Mouse (Mus musculus) hindbrain, embryonic 15.5 days (tissue): Measurements from ENCODE around the gene Unk. TPM values are rescaled to one million over a fixed set of nuclear protein-coding genes. Genes with fewer than 3 reads are reported as not detected.

Source experiments
- ATAC-seq: fragments of 200-750 bp; cut with Nextera tagmentation; 2 replicates; pipeline ENCODE4 v1.8.0; 2017; ENCODE audit warnings: low read depth, moderate number of reproducible peaks, moderate TSS enrichment; ENCODE audit not compliant: low FRiP score
- H3K27ac ChIP-seq: fragments of 300-500 bp; sonication (generic); replicated peaks from 2 replicates; pipeline ENCODE4 v1.5.1; 2015; ENCODE audit warnings: mild to moderate bottlenecking, inconsistent platforms
- H3K27me3 ChIP-seq: fragments of 300-500 bp; sonication (generic); 2 replicates; pipeline ENCODE4 v1.6.1; 2015; ENCODE audit warnings: control low read depth, inconsistent platforms
- H3K36me3 ChIP-seq: fragments of 300-500 bp; sonication (generic); 2 replicates; pipeline ENCODE4 v1.6.1; 2015; ENCODE audit warnings: control low read depth, inconsistent platforms
- H3K4me1 ChIP-seq: fragments of 300-500 bp; sonication (generic); replicated peaks from 2 replicates; pipeline ENCODE4 v1.6.1; 2015; ENCODE audit warnings: control low read depth, inconsistent platforms
- H3K4me2 ChIP-seq: fragments of 300-500 bp; sonication (generic); 2 replicates; pipeline ENCODE4 v1.6.1; 2015; ENCODE audit warnings: moderate library complexity, mild to moderate bottlenecking, inconsistent platforms
- H3K4me3 ChIP-seq: fragments of 300-500 bp; sonication (generic); 2 replicates; pipeline ENCODE4 v1.5.1; 2015; ENCODE audit warnings: mild to moderate bottlenecking, inconsistent platforms
- H3K9ac ChIP-seq: fragments of 300-500 bp; sonication (generic); 2 replicates; pipeline ENCODE4 v1.6.1; 2015; ENCODE audit warnings: inconsistent platforms
- H3K9me3 ChIP-seq: fragments of 300-500 bp; sonication (generic); 2 replicates; pipeline ENCODE4 v1.6.1; 2016; ENCODE audit warnings: control low read depth, inconsistent platforms
- WGBS: fragments of 180-500 bp; shearing (Covaris S2); methylation state at CpG from one replicate; pipeline ENCODE4 v1.1.7; 2015; 5-methylcytosine and 5-hydroxymethylcytosine counted together
- polyA plus RNA-seq: library from polyadenylated mRNA; unstranded; fragments of >200 nt; fragmentation: Nextera tagmentation; extraction: Ambion mirVana; gene quantifications from 2 replicates; pipeline ENCODE4 v1.2.1, GENCODE M21; 2015

Gene Unk
- polyA plus RNA-seq, result 32.1 and 37.0 TPM in 2 replicates

DNA sequence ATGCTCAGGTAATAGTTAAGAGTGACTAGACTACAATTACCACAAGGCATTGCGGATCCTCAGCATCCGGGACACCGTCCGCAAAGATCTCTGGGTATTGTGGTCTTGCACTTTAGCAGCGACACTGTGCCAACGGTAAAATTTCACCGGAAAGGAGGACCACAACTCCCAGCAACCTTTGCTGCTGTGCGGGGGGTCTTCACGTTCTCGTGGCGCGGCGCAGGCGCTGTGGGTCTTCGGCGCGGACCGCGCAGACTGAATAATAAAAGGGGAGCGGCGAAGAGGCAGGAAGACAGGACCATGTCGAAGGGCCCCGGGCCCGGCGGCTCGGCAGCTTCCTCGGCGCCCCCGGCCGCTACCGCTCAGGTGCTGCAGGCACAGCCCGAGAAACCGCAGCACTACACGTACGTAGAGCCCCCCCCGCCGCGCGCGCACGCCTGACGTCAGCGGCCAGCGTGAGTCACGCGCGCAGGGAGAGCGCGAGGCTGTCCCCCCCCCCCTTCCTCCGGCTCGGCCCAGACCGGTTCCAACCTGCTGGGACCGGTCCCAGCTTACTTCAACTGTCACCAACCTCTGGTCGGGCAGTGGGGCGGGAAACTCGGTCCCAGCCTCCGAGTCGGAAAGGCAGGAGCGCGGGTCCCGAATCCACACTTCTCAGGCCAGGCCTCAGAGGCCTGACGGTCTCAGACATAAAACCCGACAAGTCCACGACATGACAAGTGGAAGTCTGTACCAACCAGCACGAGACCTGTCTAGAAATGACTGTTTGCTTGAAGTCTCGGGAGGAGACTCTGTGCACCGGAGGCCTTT is at the start of gene Unk:
Unk (plus strand) TSS at position 235 of the 810 bp plus-strand sequence.
- H3K36me3 ChIP-seq, result peaks cover 4% of the 10 kb centered on the region; the same call in 1 of the 2 replicates
- no peaks in the 10 kb centered on the region for H3K27me3 ChIP-seq
- H3K4me1 ChIP-seq, result peaks cover 29% of the 10 kb centered on the region
- no peaks in the 10 kb centered on the region for H3K9me3 ChIP-seq
- ATAC-seq, result peak; percentile 95
- peak within 1 kb of the TSS; percentile 63 for H3K4me3 ChIP-seq
- peak within 1 kb of the TSS; percentile 76 for H3K4me2 ChIP-seq
- under 1% methylated on average over 61 of the region's 67 CpGs for WGBS
- H3K9ac ChIP-seq, result peak within 1 kb of the TSS; percentile 88
- H3K27ac ChIP-seq, result peak within 1 kb of the TSS; percentile 100

DNA sequence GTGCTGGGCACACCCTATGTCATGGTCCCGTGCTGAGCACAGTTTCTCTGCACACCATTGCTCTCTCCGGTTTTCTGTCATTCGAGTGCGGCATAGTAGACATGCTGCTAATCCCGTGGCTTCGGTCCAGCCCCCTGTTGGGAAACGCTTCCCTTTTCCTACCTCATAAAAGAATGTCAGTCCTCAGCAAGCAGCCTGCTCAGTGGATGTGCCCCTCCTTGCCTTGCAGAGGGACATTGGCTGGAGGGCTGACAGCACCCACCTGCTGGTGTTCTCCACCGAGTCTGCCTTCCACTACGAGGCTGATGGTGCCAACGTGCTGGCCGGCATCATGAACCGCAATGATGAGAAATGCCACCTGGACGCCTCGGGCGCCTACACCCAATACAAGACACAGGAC is 47.6 kb upstream of the Unk start:
- Histone ChIP-seq H3K4me3 (no peak overlapping the region), H3K27me3 (no peaks in the 10 kb centered on the region), H3K4me2 (no peak overlapping the region), H3K36me3 (no peaks in the 10 kb centered on the region), H3K9ac (no peak overlapping the region), H3K9me3 (no peaks in the 10 kb centered on the region), H3K4me1 (no peaks in the 10 kb centered on the region), H3K27ac (no peak overlapping the region)
- ATAC-seq, result no peak
- WGBS, result 84% methylated on average over 15 of the region's 15 CpGs

DNA sequence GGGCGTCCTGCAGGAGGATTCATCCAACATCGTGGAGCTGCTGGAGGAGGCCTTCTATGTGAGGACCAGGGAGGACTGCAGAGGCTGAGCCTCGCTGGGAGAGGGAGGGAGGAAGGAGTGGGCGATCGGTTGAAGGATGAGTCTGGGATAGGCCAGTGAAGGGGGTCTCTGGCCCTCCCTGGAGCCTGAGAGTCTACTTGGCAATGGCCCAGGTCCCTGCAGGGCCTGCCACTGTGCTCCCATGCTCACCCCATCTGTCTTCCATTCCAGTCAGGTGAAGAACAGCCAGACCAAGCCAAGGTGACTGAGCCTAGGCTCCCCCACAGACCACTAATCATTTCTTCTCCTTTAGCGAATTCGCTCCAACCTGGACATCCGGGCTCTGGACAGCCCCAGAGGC is 46.8 kb upstream of the Unk start:
- WGBS, result 74% methylated on average over 8 of the region's 8 CpGs
- Histone ChIP-seq H3K4me3 (no peak overlapping the region), H3K9me3 (no peaks in the 10 kb centered on the region), H3K27ac (no peak overlapping the region), H3K9ac (no peak overlapping the region), H3K4me2 (no peak overlapping the region), H3K36me3 (no peaks in the 10 kb centered on the region), H3K27me3 (no peaks in the 10 kb centered on the region), H3K4me1 (no peaks in the 10 kb centered on the region)
- ATAC-seq, result no peak

DNA sequence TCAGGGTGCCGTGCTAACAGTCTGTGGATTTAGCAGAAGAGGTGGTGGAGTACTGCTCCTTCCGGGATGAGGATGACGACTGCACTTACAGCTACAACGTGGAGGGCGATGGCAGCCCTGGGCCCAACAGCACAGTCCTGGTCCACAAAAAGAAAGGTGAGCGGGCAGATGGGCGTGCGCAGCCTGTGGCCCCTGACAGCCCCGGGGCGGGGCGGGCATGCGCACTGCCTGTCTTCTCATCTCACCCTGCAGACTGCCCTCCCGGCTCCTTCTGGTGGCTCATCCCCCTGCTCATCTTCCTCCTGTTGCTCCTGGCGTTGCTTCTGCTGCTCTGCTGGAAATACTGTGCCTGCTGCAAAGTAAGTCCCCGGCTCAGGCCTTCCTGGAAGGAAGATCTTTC is 40.4 kb upstream of the Unk start:
- Histone ChIP-seq H3K27ac (no peak overlapping the region), H3K9me3 (no peaks in the 10 kb centered on the region), H3K4me2 (no peak overlapping the region), H3K36me3 (no peaks in the 10 kb centered on the region), H3K4me1 (no peaks in the 10 kb centered on the region), H3K4me3 (no peak overlapping the region), H3K27me3 (no peaks in the 10 kb centered on the region), H3K9ac (no peak overlapping the region)
- ATAC-seq, result no peak
- WGBS, result 40% methylated on average over 15 of the region's 15 CpGs

DNA sequence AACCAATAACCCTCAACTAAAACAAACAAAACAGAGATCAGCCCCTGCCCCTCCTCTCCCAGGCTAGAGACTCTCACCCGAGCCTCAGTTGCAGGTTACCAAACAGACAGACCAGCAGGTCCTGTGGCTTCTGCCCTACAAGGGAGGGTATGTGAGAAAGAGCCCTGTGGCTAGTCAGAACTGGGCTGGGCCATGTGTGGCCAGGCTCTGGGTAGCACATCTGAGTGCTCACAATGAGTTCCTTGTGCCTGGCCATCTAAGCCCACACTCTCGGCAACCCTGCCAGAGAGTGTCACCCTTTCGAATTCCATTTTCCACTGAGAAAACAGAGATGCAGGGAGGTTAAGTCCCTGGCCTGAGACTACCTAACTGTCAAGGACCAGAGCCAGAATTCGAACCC is 38.0 kb upstream of the Unk start:
- no peak for ATAC-seq
- 63% methylated on average over 4 of the region's 4 CpGs for WGBS

DNA sequence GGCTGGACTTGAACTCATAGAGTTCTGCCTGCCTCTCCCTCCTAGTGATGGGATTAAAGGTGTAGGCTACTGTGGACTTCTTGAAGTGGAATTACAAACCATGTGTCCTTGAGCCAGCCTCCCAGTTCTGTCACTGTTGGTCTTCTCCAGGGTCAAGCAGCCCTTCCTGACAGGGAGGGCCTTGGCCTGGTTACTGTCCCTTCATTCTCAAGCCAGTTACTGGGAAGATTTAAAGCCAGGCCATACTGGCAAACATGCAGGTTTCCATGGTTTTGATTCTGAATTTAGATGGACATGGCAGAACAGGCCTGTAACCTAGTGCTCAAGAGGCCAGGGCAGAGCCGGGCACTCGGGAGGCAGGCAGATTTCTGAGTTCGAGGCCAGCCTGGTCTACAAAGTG is 34.9 kb upstream of the Unk start:
- H3K4me1 ChIP-seq, result no peaks in the 10 kb centered on the region
- no peak overlapping the region for H3K9ac ChIP-seq
- no peaks in the 10 kb centered on the region for H3K27me3 ChIP-seq
- ATAC-seq, result no peak
- no peaks in the 10 kb centered on the region for H3K9me3 ChIP-seq
- 87% methylated on average over 3 of the region's 3 CpGs for WGBS
- H3K27ac ChIP-seq, result no peak overlapping the region
- no peaks in the 10 kb centered on the region for H3K36me3 ChIP-seq
- H3K4me2 ChIP-seq, result no peak overlapping the region
- H3K4me3 ChIP-seq, result no peak overlapping the region

More for the DNA sequence above, 38.0 kb upstream of the Unk start:
- Histone ChIP-seq H3K4me2 (no peak overlapping the region), H3K27ac (no peak overlapping the region), H3K4me3 (no peak overlapping the region), H3K36me3 (no peaks in the 10 kb centered on the region), H3K4me1 (no peaks in the 10 kb centered on the region), H3K9me3 (no peaks in the 10 kb centered on the region), H3K27me3 (no peaks in the 10 kb centered on the region), H3K9ac (no peak overlapping the region)

DNA sequence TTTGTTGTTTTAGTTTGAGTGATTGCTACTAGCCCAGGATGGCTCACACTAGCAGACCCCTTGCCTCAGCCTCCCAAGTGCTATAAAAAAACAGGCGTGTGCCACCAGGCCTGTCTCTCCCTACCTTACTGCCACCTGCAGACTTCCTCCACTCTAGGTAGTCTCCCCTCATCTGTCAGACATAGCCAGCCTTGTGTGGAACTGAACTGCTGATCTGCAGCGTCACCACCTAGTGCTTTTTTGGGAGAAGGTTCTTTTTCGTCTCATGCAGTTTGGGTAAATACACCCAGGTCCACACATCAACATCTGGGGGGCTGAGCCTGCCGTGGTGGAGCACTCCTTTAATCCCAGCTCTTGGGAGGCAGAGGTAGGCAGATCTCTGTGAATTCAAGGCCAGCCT is 33.1 kb upstream of the Unk start:
- Histone ChIP-seq H3K27ac (no peak overlapping the region), H3K36me3 (no peaks in the 10 kb centered on the region), H3K27me3 (no peaks in the 10 kb centered on the region), H3K4me2 (no peak overlapping the region), H3K9me3 (no peaks in the 10 kb centered on the region), H3K4me3 (no peak overlapping the region), H3K4me1 (no peaks in the 10 kb centered on the region), H3K9ac (no peak overlapping the region)
- no peak for ATAC-seq
- 79% methylated on average over 4 of the region's 4 CpGs for WGBS

DNA sequence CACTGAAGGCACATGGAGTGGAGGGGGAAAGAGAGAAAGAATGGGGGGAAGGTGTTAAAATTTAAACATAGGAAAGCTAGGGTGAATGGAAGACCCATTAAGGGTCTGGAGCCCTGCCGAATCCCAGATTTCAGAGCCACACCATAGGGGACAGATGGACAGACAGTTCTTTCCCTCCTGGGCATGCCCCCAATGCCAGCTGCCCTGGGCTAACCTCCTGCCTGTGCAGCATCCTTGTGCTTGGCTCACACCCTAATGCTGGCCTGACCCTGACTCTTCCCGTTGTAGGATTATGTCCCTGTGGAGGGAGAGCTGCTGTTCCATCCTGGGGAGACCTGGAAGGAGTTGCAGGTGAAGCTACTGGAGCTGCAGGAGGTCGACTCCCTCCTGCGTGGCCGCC is 32.5 kb upstream of the Unk start:
- Histone ChIP-seq H3K9me3 (no peaks in the 10 kb centered on the region), H3K27ac (no peak overlapping the region), H3K4me1 (no peaks in the 10 kb centered on the region), H3K4me2 (no peak overlapping the region), H3K4me3 (no peak overlapping the region), H3K9ac (no peak overlapping the region), H3K27me3 (no peaks in the 10 kb centered on the region), H3K36me3 (no peaks in the 10 kb centered on the region)
- no peak for ATAC-seq
- 73% methylated on average over 5 of the region's 5 CpGs for WGBS

DNA sequence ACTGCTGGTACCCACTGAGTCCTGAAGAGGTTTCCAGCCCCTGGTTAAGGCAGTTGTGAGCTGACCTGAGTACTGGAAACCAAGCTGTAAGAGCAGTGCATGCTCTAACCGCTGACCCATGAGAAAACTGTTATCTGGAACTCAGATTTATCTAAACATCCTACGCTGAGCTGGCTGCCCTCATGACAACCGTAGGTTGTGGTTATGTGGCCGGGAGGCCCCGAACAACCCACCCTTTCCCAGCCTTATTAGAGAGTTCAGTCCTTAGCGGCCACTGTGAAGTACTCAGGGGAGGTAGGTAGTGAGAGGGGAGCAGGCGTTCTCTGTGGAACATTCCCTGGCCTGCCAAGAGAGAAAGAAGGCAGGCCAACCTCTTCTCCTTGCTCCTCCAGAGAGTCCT is 31.1 kb upstream of the Unk start:
- no peaks in the 10 kb centered on the region for H3K36me3 ChIP-seq
- no peaks in the 10 kb centered on the region for H3K27me3 ChIP-seq
- no peak overlapping the region for H3K27ac ChIP-seq
- H3K9me3 ChIP-seq, result no peaks in the 10 kb centered on the region
- no peak for ATAC-seq
- no peak overlapping the region for H3K4me2 ChIP-seq
- H3K9ac ChIP-seq, result no peak overlapping the region
- H3K4me3 ChIP-seq, result no peak overlapping the region
- no peaks in the 10 kb centered on the region for H3K4me1 ChIP-seq
- WGBS, result 88% methylated on average over 7 of the region's 7 CpGs

DNA sequence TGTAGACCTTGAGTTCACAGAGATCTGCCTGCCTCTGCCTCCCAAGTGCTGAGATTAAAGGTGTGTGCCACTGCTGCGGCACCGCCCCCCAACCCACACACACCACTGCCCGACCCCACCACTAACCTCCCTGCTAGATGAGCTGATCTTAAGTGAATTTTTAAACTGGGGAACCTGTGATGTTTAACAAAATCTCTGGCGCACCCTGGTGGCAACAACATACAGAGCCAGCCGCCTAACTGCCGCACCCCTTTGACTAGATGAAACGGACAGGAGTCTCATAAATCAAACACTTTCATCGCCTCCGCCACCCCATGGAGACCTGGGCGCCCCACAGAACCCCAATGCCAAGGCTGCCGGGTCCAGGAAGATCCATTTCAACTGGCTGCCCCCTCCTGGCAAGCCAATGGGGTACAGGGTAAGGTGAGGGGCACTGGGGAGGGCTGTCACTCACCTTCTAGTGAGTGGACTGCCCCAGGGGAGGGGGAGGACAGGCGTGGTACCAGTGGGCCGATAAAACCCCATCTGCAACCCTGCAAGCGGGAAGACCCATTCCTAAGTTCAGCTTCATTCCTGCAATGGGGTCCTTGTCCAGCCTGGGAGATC is 30.5 kb upstream of the Unk start:
- H3K27ac ChIP-seq, result no peak overlapping the region
- H3K9ac ChIP-seq, result no peak overlapping the region
- H3K4me2 ChIP-seq, result no peak overlapping the region
- ATAC-seq, result peak; percentile 16; the same call in 1 of the 2 replicates
- H3K27me3 ChIP-seq, result no peaks in the 10 kb centered on the region
- 17% methylated on average over 14 of the region's 14 CpGs for WGBS
- no peak overlapping the region for H3K4me3 ChIP-seq
- peaks cover 6% of the 10 kb centered on the region for H3K4me1 ChIP-seq
- no peaks in the 10 kb centered on the region for H3K9me3 ChIP-seq
- H3K36me3 ChIP-seq, result no peaks in the 10 kb centered on the region

DNA sequence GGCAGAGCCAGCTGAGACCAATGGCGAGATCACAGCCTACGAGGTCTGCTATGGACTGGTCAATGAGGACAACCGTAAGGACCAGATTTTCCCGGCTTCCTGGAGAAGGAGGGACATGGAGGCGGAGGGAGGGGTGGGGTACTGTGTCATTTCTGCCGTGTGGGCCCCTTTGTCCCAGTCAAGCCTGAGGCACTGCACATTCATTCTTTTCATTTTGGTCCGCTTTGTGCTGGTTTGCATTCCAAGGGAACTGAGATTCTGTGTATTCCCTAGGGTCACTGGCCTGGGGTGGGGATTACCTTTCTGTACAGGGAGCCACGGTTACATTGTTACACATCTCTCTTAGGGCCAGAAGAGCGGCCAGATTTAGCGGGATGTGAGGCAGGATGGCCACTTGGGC is 29.5 kb upstream of the Unk start:
- peaks cover 15% of the 10 kb centered on the region for H3K4me1 ChIP-seq
- ATAC-seq, result no peak
- H3K4me2 ChIP-seq, result no peak overlapping the region
- no peak overlapping the region for H3K9ac ChIP-seq
- no peaks in the 10 kb centered on the region for H3K27me3 ChIP-seq
- no peak overlapping the region for H3K4me3 ChIP-seq
- 35% methylated on average over 10 of the region's 10 CpGs for WGBS
- no peak overlapping the region for H3K27ac ChIP-seq
- H3K36me3 ChIP-seq, result no peaks in the 10 kb centered on the region
- H3K9me3 ChIP-seq, result no peaks in the 10 kb centered on the region

DNA sequence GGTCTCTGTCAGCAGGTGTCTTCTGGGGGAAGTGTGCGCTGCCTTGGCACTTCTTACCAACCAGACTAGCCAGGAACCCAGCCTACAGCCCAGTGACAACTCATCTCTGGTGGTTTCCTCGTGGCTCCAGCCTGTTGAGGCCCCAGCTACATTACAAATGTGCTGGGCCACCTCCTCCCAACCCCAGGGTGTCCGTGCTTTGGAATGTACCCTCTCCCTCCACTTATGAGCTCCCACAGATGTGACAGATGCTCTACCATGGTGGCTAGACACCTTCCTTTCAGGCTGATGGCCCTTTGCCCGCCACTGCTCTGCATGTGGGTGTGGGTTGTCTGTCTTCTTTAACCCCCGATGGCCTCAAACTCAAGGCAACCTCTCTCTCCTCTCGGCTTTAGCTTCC is 28.4 kb upstream of the Unk start:
- H3K27me3 ChIP-seq, result no peaks in the 10 kb centered on the region
- no peak overlapping the region for H3K9ac ChIP-seq
- no peak overlapping the region for H3K4me3 ChIP-seq
- ATAC-seq, result no peak
- no peak overlapping the region for H3K4me2 ChIP-seq
- no peaks in the 10 kb centered on the region for H3K36me3 ChIP-seq
- H3K4me1 ChIP-seq, result peaks cover 15% of the 10 kb centered on the region
- no peaks in the 10 kb centered on the region for H3K9me3 ChIP-seq
- 70% methylated on average over 6 of the region's 6 CpGs for WGBS
- H3K27ac ChIP-seq, result no peak overlapping the region
